Mouse (Mus musculus) CH12.LX (cell line): ENCODE data around the gene Pomp.

ENCODE experiments used
- CTCF ChIP-seq, 2 experiments: IDR thresholded peaks in 1 of 2; conservative IDR thresholded peaks in 1 of 2; 2 replicates each; pipeline ENCODE4 v1.5.1; 2011 to 2012; ENCODE audit warnings: low read depth in 2 of 2, low read length in 2 of 2, improper control_type of control experiment in 1 of 2, inconsistent platforms in 1 of 2, mild to moderate bottlenecking in 1 of 2, moderate library complexity in 1 of 2
- IRF4 ChIP-seq: IDR thresholded peaks from 2 replicates; pipeline ENCODE4 v1.6.1; 2014; ENCODE audit warnings: low read depth, mild to moderate bottlenecking, inconsistent platforms, low read length, improper control_type of control experiment
- JUN ChIP-seq: IDR thresholded peaks from 2 replicates; pipeline ENCODE4 v1.6.1; 2011; ENCODE audit warnings: low read depth, mild to moderate bottlenecking, low read length, improper control_type of control experiment, moderate library complexity; ENCODE audit not compliant: insufficient read depth
- JUND ChIP-seq: conservative IDR thresholded peaks from 2 replicates; pipeline ENCODE4 v1.6.1; 2011; ENCODE audit warnings: low read depth, low read length, improper control_type of control experiment
- KAT2A ChIP-seq: IDR thresholded peaks from 2 replicates; pipeline ENCODE4 v1.6.1; 2012; ENCODE audit warnings: low read length, improper control_type of control experiment, inconsistent platforms; ENCODE audit not compliant: insufficient replicate concordance
- MAFK ChIP-seq: IDR thresholded peaks from 2 replicates; pipeline ENCODE4 v1.6.1; 2011; ENCODE audit warnings: low read length, improper control_type of control experiment; ENCODE audit not compliant: insufficient replicate concordance
- MAX ChIP-seq: IDR thresholded peaks from 2 replicates; pipeline ENCODE4 v1.6.1; 2011; ENCODE audit warnings: low read length, improper control_type of control experiment
- MEF2A ChIP-seq: IDR thresholded peaks from 2 replicates; pipeline ENCODE4 v1.6.1; 2014; ENCODE audit warnings: low read depth, mild to moderate bottlenecking, inconsistent platforms, low read length, improper control_type of control experiment, borderline replicate concordance
- NELFE ChIP-seq: IDR thresholded peaks from 2 replicates; pipeline ENCODE4 v1.6.1; 2011; ENCODE audit warnings: low read depth, low read length, improper control_type of control experiment
- NRF1 ChIP-seq: IDR thresholded peaks from 2 replicates; pipeline ENCODE4 v1.6.1; 2014; ENCODE audit warnings: low read depth, mild to moderate bottlenecking, inconsistent platforms, low read length, improper control_type of control experiment, moderate library complexity
- POLR2A ChIP-seq: IDR thresholded peaks from 2 replicates; pipeline ENCODE4 v1.6.1; 2011; ENCODE audit warnings: low read depth, mild to moderate bottlenecking, improper control_type of control experiment, low read length
- UBTF ChIP-seq: IDR thresholded peaks from 2 replicates; pipeline ENCODE4 v1.6.1; 2012; ENCODE audit warnings: low read depth, mild to moderate bottlenecking, inconsistent platforms, low read length, improper control_type of control experiment, moderate library complexity
- ZKSCAN1 ChIP-seq: IDR thresholded peaks from 2 replicates; pipeline ENCODE4 v1.6.1; 2012; ENCODE audit warnings: low read depth, inconsistent platforms, low read length, improper control_type of control experiment, borderline replicate concordance
- ZMIZ1 ChIP-seq: IDR thresholded peaks from 2 replicates; pipeline ENCODE4 v1.6.1; 2012; ENCODE audit warnings: low read depth, mild to moderate bottlenecking, inconsistent platforms, low read length, improper control_type of control experiment

DNA sequence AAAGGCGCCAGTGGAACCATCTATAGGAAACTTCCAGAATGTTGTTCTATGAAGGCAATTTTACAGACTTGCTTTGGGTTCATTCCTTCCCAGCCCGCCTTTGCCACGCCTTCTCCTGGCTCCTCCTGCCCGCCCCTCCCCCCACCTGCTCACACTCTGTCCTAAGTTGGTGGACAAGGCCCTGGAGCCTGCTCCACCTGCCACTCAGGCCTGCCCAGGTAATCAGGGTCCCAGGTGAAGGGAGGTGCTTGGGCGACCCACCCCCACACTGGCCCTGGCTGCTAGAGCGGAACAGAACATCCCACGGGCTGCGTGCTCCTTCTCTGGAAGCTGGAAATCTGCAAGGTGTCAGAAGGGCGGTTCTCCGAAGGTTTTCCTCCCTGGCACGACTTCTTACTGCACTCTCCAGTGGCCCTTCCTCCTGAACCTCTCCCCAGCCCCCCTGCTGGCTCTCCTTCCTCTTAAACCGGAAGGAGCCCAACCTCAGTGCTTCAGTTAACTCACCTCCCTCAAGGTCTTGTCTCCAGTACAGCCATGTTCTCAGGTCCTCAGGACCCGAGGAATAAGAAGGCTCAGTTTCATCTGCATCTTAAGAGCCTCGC is 53.1 kb downstream of the Pomp start:
- TF ChIP-seq CTCF (conservative IDR thresholded peaks at IDR 0.05 in 1 of 2, IDR thresholded peaks at IDR 0.05 in 1 of 2; ENCODE audit: low read depth in 2 of 2, low read length in 2 of 2): no peak
- no peak for TF ChIP-seq IRF4
- no peak for TF ChIP-seq NELFE
- TF ChIP-seq POLR2A: no peak
- no peak for TF ChIP-seq JUND
- TF ChIP-seq MAFK: no peak
- no peak for TF ChIP-seq KAT2A
- TF ChIP-seq NRF1: no peak
- no peak for TF ChIP-seq ZMIZ1
- no peak for TF ChIP-seq MAX
- no peak for TF ChIP-seq JUN
- TF ChIP-seq UBTF: no peak
- TF ChIP-seq ZKSCAN1: no peak
- TF ChIP-seq MEF2A: no peak
